Mouse (Mus musculus) urinary bladder, postnatal 36 days (tissue): ENCODE data around the gene Tspo2.

Experiments used
- DNase-seq, 2 experiments: peaks; one replicate each; pipeline ENCODE4 v3.0.0; 2022; ENCODE audit warnings: low spot score in 2 of 2, mixed read lengths in 1 of 2

Gene Tspo2

GRCm38 (mm10) chr17:48417521-48417920 lies 33.8 kb downstream of the Tspo2 start:
- no peak for DNase-seq

- DNase-seq: no peak
These were observed 34.7 kb downstream of the Tspo2 start for GRCm38 (mm10) chr17:48416425-48417195.

GRCm38 (mm10) chr17:48416011-48416410 lies 35.3 kb downstream of the Tspo2 start:
- no peak for DNase-seq

GRCm38 (mm10) chr17:48411241-48411640 lies 40.1 kb downstream of the Tspo2 start:
- no peak for DNase-seq

DNA sequence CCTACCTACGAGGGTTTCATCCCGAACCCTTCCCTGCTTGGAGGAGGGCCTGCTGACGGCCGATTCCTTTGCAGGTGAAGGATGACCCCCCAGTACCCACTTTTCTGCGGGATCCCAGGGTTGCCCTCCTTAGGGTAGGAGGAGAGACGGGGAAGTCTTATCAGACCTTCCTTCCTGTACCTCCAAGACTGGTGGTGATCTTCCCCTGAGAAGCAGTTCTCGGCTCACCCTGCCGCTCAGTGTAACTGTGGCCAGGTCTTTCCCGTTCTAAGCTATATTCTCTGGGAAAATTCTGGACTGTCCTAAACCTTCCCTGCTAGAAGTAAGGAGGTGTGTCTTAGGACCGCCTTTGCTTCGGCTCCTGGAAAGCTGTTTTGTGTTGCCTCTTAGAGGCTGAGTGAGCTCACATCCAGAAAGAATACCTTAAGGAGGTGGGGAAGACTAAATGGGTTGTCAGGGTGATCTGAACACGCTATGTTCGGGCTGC lies 41.0 kb downstream of the Tspo2 start:
- no peak for DNase-seq

GRCm38 (mm10) chr17:48409380-48410298 lies 41.7 kb downstream of the Tspo2 start, which contains the start of the genes Nfya and Oard1:
Nfya (minus strand) TSS chr17:48409906.
Oard1 (plus strand) TSS chr17:48410014.
- DNase-seq: peak; percentile 100

DNA sequence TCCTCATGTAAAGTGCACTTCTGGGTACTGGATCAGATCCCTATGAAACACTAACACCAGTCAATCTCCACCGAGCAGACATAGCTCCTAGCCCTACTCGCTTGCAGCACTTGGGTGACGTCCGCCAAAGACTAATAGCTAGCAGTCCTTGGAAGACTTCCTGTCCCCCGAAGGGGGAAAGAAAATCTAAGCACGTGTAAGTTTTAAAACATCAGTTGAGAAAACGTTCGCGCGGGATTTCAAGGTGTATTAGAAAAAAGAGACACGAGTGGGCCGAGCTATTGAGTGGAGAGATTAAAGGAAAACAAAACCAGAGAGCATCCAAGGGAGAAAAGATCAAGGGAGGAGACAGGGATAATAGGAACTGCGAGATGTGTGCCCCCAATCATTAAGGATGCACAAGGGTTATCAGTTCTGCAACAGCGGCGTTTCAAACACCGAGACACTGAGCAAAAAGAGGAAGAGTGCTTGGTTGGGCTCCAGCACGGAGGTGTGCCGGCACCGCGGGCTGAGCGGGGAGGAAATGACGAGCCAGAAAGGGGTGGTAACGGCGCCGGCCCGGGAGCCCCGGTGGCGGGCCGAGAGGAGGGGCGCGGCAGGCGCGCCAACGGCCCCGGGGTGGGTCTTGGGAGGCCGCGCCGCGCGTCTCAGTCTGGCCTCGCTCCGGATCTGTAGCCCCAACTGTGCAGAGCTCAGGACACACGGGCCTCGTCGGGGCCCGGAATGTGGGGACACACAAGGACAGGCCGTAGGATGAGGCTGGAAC lies 42.6 kb downstream of the Tspo2 start:
- peak; percentile 59 to 74 for DNase-seq

- no peak for DNase-seq
These were observed 43.3 kb downstream of the Tspo2 start for GRCm38 (mm10) chr17:48407910-48408525.

- no peak for DNase-seq
These were observed 44.2 kb downstream of the Tspo2 start for GRCm38 (mm10) chr17:48407154-48407553.

DNA sequence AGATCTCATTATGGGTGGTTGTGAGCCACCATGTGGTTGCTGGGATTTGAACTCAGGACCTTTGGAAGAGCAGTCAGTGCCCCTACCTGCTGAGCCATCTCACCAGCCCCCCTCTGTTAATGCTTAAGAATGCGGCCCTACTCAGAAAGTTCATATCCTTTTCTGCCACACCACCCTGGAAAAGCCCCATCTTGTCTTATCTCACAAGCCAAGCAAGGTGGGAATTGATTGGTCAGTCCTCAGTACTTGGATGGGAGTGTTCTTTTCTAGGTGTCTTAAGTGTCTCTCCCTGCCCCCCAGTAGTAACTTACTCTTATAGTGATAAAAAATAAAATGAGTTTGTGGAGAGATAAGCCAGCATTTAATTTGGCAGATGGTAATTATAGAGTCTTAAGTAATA lies 46.6 kb downstream of the Tspo2 start:
- no peak for DNase-seq

GRCm38 (mm10) chr17:48403848-48404247 lies 47.5 kb downstream of the Tspo2 start:
- no peak for DNase-seq

DNA sequence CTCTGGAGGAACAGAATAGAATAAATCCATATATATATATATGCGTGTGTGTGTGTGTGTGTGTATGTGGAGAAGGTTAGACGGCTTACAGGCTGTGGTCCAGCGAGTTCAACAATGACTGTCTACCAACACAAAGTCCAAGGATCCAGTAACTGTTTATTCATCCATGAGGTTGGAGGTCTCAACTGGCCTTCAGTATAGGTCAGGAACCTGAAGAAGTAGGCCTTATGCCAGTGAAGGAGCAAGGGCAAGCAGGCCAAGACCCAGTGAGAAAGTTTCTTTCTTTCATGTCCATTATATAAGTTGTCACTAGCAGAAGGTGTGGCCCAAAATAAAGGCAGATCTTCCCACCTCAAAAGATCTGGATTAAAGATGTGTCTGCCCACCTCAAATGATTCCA lies 48.6 kb downstream of the Tspo2 start:
- DNase-seq: no peak

DNA sequence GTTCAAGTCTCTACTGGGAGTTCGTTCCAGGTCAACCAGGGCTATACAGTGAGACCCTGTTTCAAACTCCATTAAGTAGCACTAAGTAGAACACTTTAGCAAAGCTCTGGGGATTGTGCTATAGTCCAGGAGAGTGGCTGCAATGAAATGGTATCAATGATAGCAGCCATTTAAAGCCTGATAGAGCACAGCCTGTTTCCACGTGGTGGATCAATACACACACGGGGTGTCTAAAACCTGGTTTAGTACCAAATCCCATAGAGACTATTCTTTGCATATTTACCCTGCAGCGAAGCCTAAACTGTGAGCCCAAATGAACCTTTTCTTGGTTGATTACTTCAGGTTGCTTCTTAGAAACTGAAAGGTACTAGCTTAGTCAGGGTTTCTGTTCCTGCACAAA lies 49.6 kb downstream of the Tspo2 start:
- DNase-seq: no peak
